Mouse (Mus musculus): ENCODE measurements around the gene Cdc123. TPM values are rescaled to one million over a fixed set of nuclear protein-coding genes. Genes with fewer than 3 reads are reported as not detected.

Gene Cdc123
- total RNA-seq, 2 experiments from 2014 or later: 117 to 132 TPM

Other genes starting within 250 kb of the Cdc123 start
- gene Camk1d, start 130.6 kb downstream of the Cdc123 start, total RNA-seq (2021): 100 to 1,000 TPM; 124 to 128 TPM
- 10 to 100 TPM; 19.5 to 21.6 TPM for gene Nudt5, start 145 bp downstream of the Cdc123 start, total RNA-seq (2021)
- 1 to 10 TPM; 1.8 to 2.1 TPM for gene Gm13199, start 17.8 kb upstream of the Cdc123 start, total RNA-seq (2021)
- 100 to 1,000 TPM; 103 to 112 TPM for gene Sec61a2, start 50.3 kb upstream of the Cdc123 start, total RNA-seq (2021)
- 10 to 100 TPM in 1 of 2 experiments, 1 to 10 TPM in 1; 9.5 to 12.4 TPM for gene Dhtkd1, start 97.6 kb upstream of the Cdc123 start, total RNA-seq (2021)
- gene Upf2, start 106.3 kb upstream of the Cdc123 start, total RNA-seq (2021): 10 to 100 TPM; 18.6 to 19.5 TPM

Data from layer of hippocampus, postnatal 10 days (tissue).